Mouse (Mus musculus) midbrain, embryonic 14.5 days (tissue): ENCODE data around the gene Mycbp2. TPM values are rescaled to one million over a fixed set of nuclear protein-coding genes. Genes with fewer than 3 reads are reported as not detected.

Experiments
- ATAC-seq: fragments of 200-750 bp; cut with Nextera tagmentation; 2 replicates; pipeline ENCODE4 v1.8.0; 2017; ENCODE audit warnings: moderate number of reproducible peaks, moderate library complexity; ENCODE audit not compliant: low FRiP score, low TSS enrichment
- DNase-seq: peaks from one replicate; pipeline ENCODE4 v3.0.0-alpha.2; 2015
- H3K27ac ChIP-seq: fragments of 300-500 bp; sonication (generic); replicated peaks from 2 replicates; pipeline ENCODE4 v1.5.1; 2014; ENCODE audit warnings: mild to moderate bottlenecking, low read depth, low read length, moderate library complexity
- H3K27me3 ChIP-seq: fragments of 300-500 bp; sonication (generic); 2 replicates; pipeline ENCODE4 v1.6.1; 2014; ENCODE audit warnings: low read length, control low read depth, mixed read lengths; ENCODE audit not compliant: control insufficient read depth, insufficient read depth
- H3K36me3 ChIP-seq: fragments of 300-500 bp; sonication (generic); 2 replicates; pipeline ENCODE4 v1.6.1; 2014; ENCODE audit warnings: low read length, control low read depth; ENCODE audit not compliant: control insufficient read depth, insufficient read depth
- H3K4me1 ChIP-seq: fragments of 300-500 bp; sonication (generic); 2 replicates; pipeline ENCODE4 v1.6.1; 2014; ENCODE audit warnings: mild to moderate bottlenecking, antibody characterized with exemption, low read length, control low read depth; ENCODE audit not compliant: control insufficient read depth, insufficient read depth
- H3K4me2 ChIP-seq: fragments of 300-500 bp; sonication (generic); 2 replicates; pipeline ENCODE4 v1.6.1; 2014; ENCODE audit warnings: mild to moderate bottlenecking, low read length, moderate library complexity
- H3K4me3 ChIP-seq: fragments of 300-500 bp; sonication (generic); replicated peaks from 2 replicates; pipeline ENCODE4 v1.5.1; 2014; ENCODE audit warnings: low read depth, low read length
- H3K9ac ChIP-seq: fragments of 300-500 bp; sonication (generic); replicated peaks from 2 replicates; pipeline ENCODE4 v1.6.1; 2014; ENCODE audit warnings: mild to moderate bottlenecking, low read length, moderate library complexity
- H3K9me3 ChIP-seq: fragments of 300-500 bp; sonication (generic); 2 replicates; pipeline ENCODE4 v1.6.1; 2016; ENCODE audit warnings: low read length, control low read depth, mixed read lengths; ENCODE audit not compliant: control insufficient read depth
- WGBS: fragments of 180-500 bp; shearing (Covaris S2); extraction: QIAGEN DNeasy Blood & Tissue Kit; methylation state at CpG from one replicate; pipeline ENCODE4 v1.1.7; 2014; 5-methylcytosine and 5-hydroxymethylcytosine counted together
- polyA plus RNA-seq: library from polyadenylated mRNA; unstranded; fragments of >200 nt; fragmentation: Nextera tagmentation; extraction: Ambion mirVana; gene quantifications from 2 replicates; pipeline ENCODE4 v1.2.1, GENCODE M21; 2014

Mycbp2 gene
- polyA plus RNA-seq, 1 experiment from 2014 or later = 77.6 TPM

- ATAC-seq = no peak
- no peak overlapping the region for H3K4me3 ChIP-seq
- H3K4me1 ChIP-seq = no peaks in the 10 kb centered on the region
- H3K9ac ChIP-seq = no peak overlapping the region
- WGBS = 86% methylated on average over 16 of the region's 16 CpGs
- H3K27ac ChIP-seq = no peak overlapping the region
- no peaks in the 10 kb centered on the region for H3K27me3 ChIP-seq
- no peaks in the 10 kb centered on the region for H3K9me3 ChIP-seq
- DNase-seq = no peak
- H3K4me2 ChIP-seq = no peak overlapping the region
- H3K36me3 ChIP-seq = peaks cover 31% of the 10 kb centered on the region
Observed at GRCm38 (mm10) chr14:103078006-103078912, 268.4 kb downstream of the Mycbp2 start.

- H3K4me1 ChIP-seq = no peaks in the 10 kb centered on the region
- H3K36me3 ChIP-seq = peaks cover 23% of the 10 kb centered on the region
- no peaks in the 10 kb centered on the region for H3K9me3 ChIP-seq
- H3K27ac ChIP-seq = no peak overlapping the region
- 93% methylated on average over 9 of the region's 9 CpGs for WGBS
- H3K4me3 ChIP-seq = no peak overlapping the region
- H3K4me2 ChIP-seq = no peak overlapping the region
- H3K9ac ChIP-seq = no peak overlapping the region
- no peak for ATAC-seq
- DNase-seq = no peak
- no peaks in the 10 kb centered on the region for H3K27me3 ChIP-seq
Observed at GRCm38 (mm10) chr14:103077272-103078005, 269.2 kb downstream of the Mycbp2 start.

GRCm38 (mm10) chr14:103075166-103075565, 271.4 kb downstream of the Mycbp2 start:
- DNase-seq (no peak), ATAC-seq (no peak)
- Histone ChIP-seq H3K4me3 (no peak overlapping the region), H3K4me1 (peaks cover 7% of the 10 kb centered on the region; the same call in 1 of the 2 replicates), H3K27ac (no peak overlapping the region), H3K27me3 (no peaks in the 10 kb centered on the region), H3K9ac (no peak overlapping the region), H3K9me3 (no peaks in the 10 kb centered on the region), H3K36me3 (peaks cover 23% of the 10 kb centered on the region), H3K4me2 (no peak overlapping the region)
- 70% methylated on average over 7 of the region's 7 CpGs for WGBS

- Histone ChIP-seq H3K4me3 (no peak overlapping the region), H3K27me3 (no peaks in the 10 kb centered on the region), H3K36me3 (peaks cover 15% of the 10 kb centered on the region), H3K27ac (no peak overlapping the region), H3K9ac (no peak overlapping the region), H3K4me1 (peaks cover 9% of the 10 kb centered on the region; the same call in 1 of the 2 replicates), H3K9me3 (no peaks in the 10 kb centered on the region), H3K4me2 (no peak overlapping the region)
- ATAC-seq = no peak
- 81% methylated on average over 8 of the region's 8 CpGs for WGBS
- DNase-seq = no peak
Observed at GRCm38 (mm10) chr14:103073825-103074224, 272.8 kb downstream of the Mycbp2 start.

- DNase-seq (no peak), ATAC-seq (no peak)
- no peak overlapping the region for H3K4me2 ChIP-seq
- no peak overlapping the region for H3K4me3 ChIP-seq
- H3K36me3 ChIP-seq = peaks cover 13% of the 10 kb centered on the region
- WGBS = 93% methylated on average over 4 of the region's 4 CpGs
- no peaks in the 10 kb centered on the region for H3K9me3 ChIP-seq
- no peak overlapping the region for H3K27ac ChIP-seq
- H3K4me1 ChIP-seq = peaks cover 9% of the 10 kb centered on the region; the same call in 1 of the 2 replicates
- H3K27me3 ChIP-seq = no peaks in the 10 kb centered on the region
- H3K9ac ChIP-seq = no peak overlapping the region
Observed at GRCm38 (mm10) chr14:103072731-103073130, 273.9 kb downstream of the Mycbp2 start.

GRCm38 (mm10) chr14:103071471-103071870, 275.1 kb downstream of the Mycbp2 start:
- WGBS = 93% methylated on average over 12 of the region's 12 CpGs
- Histone ChIP-seq H3K36me3 (peaks cover 4% of the 10 kb centered on the region; the same call in 1 of the 2 replicates), H3K4me2 (no peak overlapping the region), H3K9ac (no peak overlapping the region), H3K4me3 (no peak overlapping the region), H3K27ac (no peak overlapping the region), H3K9me3 (no peaks in the 10 kb centered on the region), H3K27me3 (no peaks in the 10 kb centered on the region), H3K4me1 (peaks cover 9% of the 10 kb centered on the region; the same call in 1 of the 2 replicates)
- ATAC-seq (no peak), DNase-seq (no peak)

GRCm38 (mm10) chr14:103070790-103071189, 275.8 kb downstream of the Mycbp2 start:
- H3K9me3 ChIP-seq = no peaks in the 10 kb centered on the region
- H3K9ac ChIP-seq = peak overlapping the region; percentile 63; the same call in 1 of the 2 replicates
- peak overlapping the region; percentile 87 for H3K4me2 ChIP-seq
- peak overlapping the region; percentile 67 for H3K4me3 ChIP-seq
- peaks cover 9% of the 10 kb centered on the region; the same call in 1 of the 2 replicates for H3K4me1 ChIP-seq
- WGBS = 8% methylated on average over 10 of the region's 10 CpGs
- DNase-seq = peak; percentile 7
- no peak overlapping the region for H3K27ac ChIP-seq
- no peaks in the 10 kb centered on the region for H3K27me3 ChIP-seq
- ATAC-seq = no peak
- H3K36me3 ChIP-seq = no peaks in the 10 kb centered on the region; the same call in 1 of the 2 replicates

GRCm38 (mm10) chr14:103069864-103070611, 276.6 kb downstream of the Mycbp2 start, which contains the start of gene Cln5:
Gene Cln5 (plus strand): TSS chr14:103070216.
- ATAC-seq (peak; percentile 96), DNase-seq (peak; percentile 97)
- under 1% methylated on average over 65 of the region's 65 CpGs for WGBS
- Histone ChIP-seq H3K27ac (peak within 1 kb of the TSS; percentile 81), H3K4me3 (peak within 1 kb of the TSS; percentile 67), H3K36me3 (no peaks in the 10 kb centered on the region; the same call in 1 of the 2 replicates), H3K4me2 (peak within 1 kb of the TSS; percentile 87), H3K4me1 (peaks cover 9% of the 10 kb centered on the region; the same call in 1 of the 2 replicates), H3K9me3 (no peaks in the 10 kb centered on the region), H3K27me3 (no peaks in the 10 kb centered on the region), H3K9ac (peak within 1 kb of the TSS; percentile 63)
